Comparison of ENCODE assay signal across 9 mouse cellular contexts in genomic region chr19:4000949-4001525, GRCm38 (mm10). TPM values are rescaled to one million over a fixed set of nuclear protein-coding genes. Genes with fewer than 3 reads are reported as not detected.
DNase-seq lines count a peak whose midpoint lies in the region; ATAC-seq and TF ChIP-seq lines count a peak whose summit lies in the region.
"Had no signal": no experiment of that assay in that cellular context is flagged by ENCODE, and none has a peak within 500 bp of the region (broad histone marks: within the 10 kb centered on the region; RNA-seq: fewer than 3 reads in every experiment).

No protein-coding gene starts in this region.

- no peak for ATAC-seq in stomach, embryonic 16.5 days (ENCODE audit: insufficient read depth, low FRiP score)

- H3K4me3 ChIP-seq in cerebellum, adult 2 months (replicated peaks; ENCODE audit: insufficient read depth, low read depth, low read length) = peak overlapping the region; percentile 52
- H3K4me3 ChIP-seq in thymus, adult 2 months (ENCODE audit: control insufficient read depth, insufficient read depth, low read length) = peak overlapping the region; percentile 91
- H3K4me3 ChIP-seq in liver, adult 2 months (ENCODE audit: insufficient read depth, low read depth, low read length) = peak overlapping the region; percentile 82
- H3K4me3 ChIP-seq in stomach, embryonic 16.5 days (replicated peaks; ENCODE audit: low read length) = peak overlapping the region; percentile 87

- H3K36me3 ChIP-seq in thymus, adult 2 months (ENCODE audit: control insufficient read depth, insufficient read depth, low read length) = no peaks in the 10 kb centered on the region
- no peaks in the 10 kb centered on the region for H3K36me3 ChIP-seq in liver, adult 2 months (ENCODE audit: control insufficient read depth, insufficient read depth, low read length)
- H3K36me3 ChIP-seq in stomach, embryonic 16.5 days (ENCODE audit: control insufficient read depth, insufficient read depth, low read length) = no peaks in the 10 kb centered on the region

- TF ChIP-seq CTCF in cerebellum, adult 2 months (IDR thresholded peaks at IDR 0.05; ENCODE audit: borderline replicate concordance, insufficient read depth, low read depth, low read length) = no peak
- TF ChIP-seq CTCF in thymus, adult 2 months (IDR thresholded peaks at IDR 0.05; ENCODE audit: borderline replicate concordance, control insufficient read depth, extremely low read depth, insufficient read depth, low read length, poor library complexity) = no peak
- no peak for TF ChIP-seq CTCF in liver, adult 2 months (IDR thresholded peaks at IDR 0.05; ENCODE audit: low read depth, low read length)

- peaks cover 9% of the 10 kb centered on the region; the same call in 1 of the 2 replicates for H3K4me1 ChIP-seq in cerebellum, adult 2 months (ENCODE audit: control insufficient read depth, insufficient read depth, low read length)
- peaks cover 18% of the 10 kb centered on the region for H3K4me1 ChIP-seq in thymus, adult 2 months (replicated peaks; ENCODE audit: control insufficient read depth, insufficient read depth, low read length)
- H3K4me1 ChIP-seq in liver, adult 2 months (ENCODE audit: control insufficient read depth, insufficient read depth, low read length) = peaks cover 13% of the 10 kb centered on the region
- H3K4me1 ChIP-seq in stomach, embryonic 16.5 days (ENCODE audit: control insufficient read depth, insufficient read depth, low read length) = peaks cover 16% of the 10 kb centered on the region

- WGBS in cerebellum, adult 2 months = 15% methylated on average over 17 of the region's 17 CpGs
- WGBS in thymus, adult 2 months = 41% methylated on average over 17 of the region's 17 CpGs
- 24% methylated on average over 17 of the region's 17 CpGs for WGBS in liver, adult 2 months
- 11% methylated on average over 17 of the region's 17 CpGs for WGBS in stomach, embryonic 16.5 days

- no peaks in the 10 kb centered on the region for H3K9me3 ChIP-seq in stomach, embryonic 16.5 days (replicated peaks; ENCODE audit: control insufficient read depth, low read length)

- peak overlapping the region; percentile 71 for H3K27ac ChIP-seq in cerebellum, adult 2 months (ENCODE audit: insufficient read depth, low read length)
- no peak overlapping the region for H3K27ac ChIP-seq in thymus, adult 2 months (ENCODE audit: control insufficient read depth, insufficient read depth, low read length)
- H3K27ac ChIP-seq in liver, adult 2 months (replicated peaks; ENCODE audit: insufficient read depth, low read depth, low read length) = peak overlapping the region; percentile 85
- H3K27ac ChIP-seq in stomach, embryonic 16.5 days (ENCODE audit: low read length) = peak overlapping the region; percentile 97

- no peak for TF ChIP-seq POLR2A in cerebellum, adult 2 months (IDR thresholded peaks at IDR 0.05; ENCODE audit: borderline replicate concordance, insufficient read depth, low read length)
- TF ChIP-seq POLR2A in thymus, adult 2 months (IDR thresholded peaks at IDR 0.05; ENCODE audit: control insufficient read depth, extremely low read depth, insufficient read depth, low read length, poor library complexity) = no peak
- no peak for TF ChIP-seq POLR2A in liver, adult 2 months (IDR thresholded peaks at IDR 0.05; ENCODE audit: extremely low read depth, insufficient read depth, low read length)

- peak overlapping the region; percentile 91 for H3K9ac ChIP-seq in liver, adult 2 months (ENCODE audit: low read depth, low read length)
- H3K9ac ChIP-seq in stomach, embryonic 16.5 days (ENCODE audit: low read length) = peak overlapping the region; percentile 91

- peak overlapping the region; percentile 82 for H3K4me2 ChIP-seq in stomach, embryonic 16.5 days (ENCODE audit: low read depth, low read length)

- H3K79me2 ChIP-seq in liver, adult 2 months (ENCODE audit: control insufficient read depth, insufficient read depth, low read length) = no peaks in the 10 kb centered on the region

- no peaks in the 10 kb centered on the region for H3K27me3 ChIP-seq in cerebellum, adult 2 months (ENCODE audit: control insufficient read depth, insufficient read depth, low read length)
- no peaks in the 10 kb centered on the region for H3K27me3 ChIP-seq in thymus, adult 2 months (ENCODE audit: control insufficient read depth, insufficient read depth, low read length)
- no peaks in the 10 kb centered on the region for H3K27me3 ChIP-seq in liver, adult 2 months (ENCODE audit: control insufficient read depth, insufficient read depth, low read length)
- no peaks in the 10 kb centered on the region for H3K27me3 ChIP-seq in stomach, embryonic 16.5 days (ENCODE audit: control insufficient read depth, insufficient read depth, low read length)

- no peak for DNase-seq in cerebellum, adult 2 months
- DNase-seq in cerebellum, adult 11 months = no peak
- DNase-seq in thymus, adult 2 months = no peak
- DNase-seq in thymus, postnatal 10 days (ENCODE audit: low spot score in 2 of 2) = no peak
- no peak for DNase-seq in liver, adult 2 months (ENCODE audit: extremely low read depth, low read depth, low spot score)
- no peak for DNase-seq in urinary bladder, postnatal 25 days (ENCODE audit: low spot score)
- DNase-seq in testis, postnatal 14 days (ENCODE audit: low spot score) = no peak

RNA-seq across cellular contexts. Expression of gene Gm49405, which starts 0.6 kb away (rescaled TPM):
- 4.8 and 5.5 TPM in 2 replicates for polyA plus RNA-seq in cerebellum, adult 2 months (2012; rRNA removed)
- polyA plus RNA-seq in thymus, adult 2 months (2012; rRNA removed) = 3.7 and 5.3 TPM in 2 replicates
- total RNA-seq in liver, adult 2 months (2014; rRNA removed) = 0.54 and 0.92 TPM in 2 replicates
- polyA plus RNA-seq in liver, adult 2 months (2012; rRNA removed) = 0.72 and 1.1 TPM in 2 replicates
- polyA plus RNA-seq in stomach, embryonic 16.5 days (2015; fragmentation: Nextera tagmentation; extraction: Ambion mirVana) = 2.8 and 3.4 TPM in 2 replicates

RNA-seq across cellular contexts. Expression of gene Nudt8, which starts 0.7 kb away (rescaled TPM):
- polyA plus RNA-seq in cerebellum, adult 2 months (2012; rRNA removed) = 8.4 and 9.4 TPM in 2 replicates
- 23.6 and 24.9 TPM in 2 replicates for polyA plus RNA-seq in thymus, adult 2 months (2012; rRNA removed)
- total RNA-seq in liver, adult 2 months (2014; rRNA removed) = 30.1 and 36.0 TPM in 2 replicates
- 13.4 and 18.5 TPM in 2 replicates for polyA plus RNA-seq in liver, adult 2 months (2012; rRNA removed)
- 30.5 and 31.3 TPM in 2 replicates for polyA plus RNA-seq in stomach, embryonic 16.5 days (2015; fragmentation: Nextera tagmentation; extraction: Ambion mirVana)

RNA-seq across cellular contexts. Expression of gene Doc2g, which starts 2.1 kb away (rescaled TPM):
- polyA plus RNA-seq in cerebellum, adult 2 months (2012; rRNA removed) = 15.8 and 19.9 TPM in 2 replicates
- 14.4 and 51.8 TPM in 2 replicates for polyA plus RNA-seq in thymus, adult 2 months (2012; rRNA removed)
- total RNA-seq in liver, adult 2 months (2014; rRNA removed) = 0.74 and 0.87 TPM in 2 replicates
- 2.3 and 4.9 TPM in 2 replicates for polyA plus RNA-seq in liver, adult 2 months (2012; rRNA removed)
- polyA plus RNA-seq in stomach, embryonic 16.5 days (2015; fragmentation: Nextera tagmentation; extraction: Ambion mirVana) = 3.8 and 4.8 TPM in 2 replicates

RNA-seq across cellular contexts. Expression of gene Tbx10, which starts 8.5 kb away (rescaled TPM):
- polyA plus RNA-seq in cerebellum, adult 2 months (2012; rRNA removed) = 0.08 and 0.33 TPM in 2 replicates
- 0.15 and 0.20 TPM in 2 replicates for polyA plus RNA-seq in thymus, adult 2 months (2012; rRNA removed)
- not detected in 2 replicates for total RNA-seq in liver, adult 2 months (2014; rRNA removed)
- not detected in 2 replicates for polyA plus RNA-seq in liver, adult 2 months (2012; rRNA removed)
- 0.17 TPM in 1 of 2 replicates, not detected in the other for polyA plus RNA-seq in stomach, embryonic 16.5 days (2015; fragmentation: Nextera tagmentation; extraction: Ambion mirVana)
- total RNA-seq: hematopoietic stem cell, adult 5-6 weeks had no signal

RNA-seq across cellular contexts. Expression of gene Ndufv1, which starts 11.6 kb away (rescaled TPM):
- polyA plus RNA-seq in cerebellum, adult 2 months (2012; rRNA removed) = 331 and 332 TPM in 2 replicates
- polyA plus RNA-seq in thymus, adult 2 months (2012; rRNA removed) = 152 and 170 TPM in 2 replicates
- 189 and 197 TPM in 2 replicates for total RNA-seq in liver, adult 2 months (2014; rRNA removed)
- 239 and 251 TPM in 2 replicates for polyA plus RNA-seq in liver, adult 2 months (2012; rRNA removed)
- polyA plus RNA-seq in stomach, embryonic 16.5 days (2015; fragmentation: Nextera tagmentation; extraction: Ambion mirVana) = 222 and 223 TPM in 2 replicates
